Mouse (Mus musculus) liver, adult 2 months (tissue): ENCODE results near the gene Smchd1. TPM values are rescaled to one million over a fixed set of nuclear protein-coding genes. Genes with fewer than 3 reads are reported as not detected.
A peak's percentile ranks its signal among the peaks of the same experiment; 100 is the strongest.

ENCODE experiments used
- DNase-seq: peaks from one replicate; pipeline ENCODE4 v3.0.0-alpha.2; 2011; ENCODE audit warnings: low read depth, low spot score; ENCODE audit errors: extremely low read depth
- H3K27ac ChIP-seq: fragments of 200-500 bp; replicated peaks from 2 replicates; pipeline ENCODE4 v1.5.1; 2012; ENCODE audit warnings: low read depth, mild to moderate bottlenecking, control low read depth, inconsistent platforms, low read length; ENCODE audit not compliant: insufficient read depth
- H3K27me3 ChIP-seq: fragments of 200-500 bp; 2 replicates; pipeline ENCODE4 v1.6.1; 2012; ENCODE audit warnings: mild to moderate bottlenecking, moderate library complexity, low read length, inconsistent platforms; ENCODE audit not compliant: control insufficient read depth, insufficient read depth
- H3K36me3 ChIP-seq: fragments of 200-500 bp; 2 replicates; pipeline ENCODE4 v1.6.1; 2012; ENCODE audit warnings: low read length, inconsistent platforms; ENCODE audit not compliant: control insufficient read depth, insufficient read depth
- H3K4me1 ChIP-seq: fragments of 200-500 bp; 2 replicates; pipeline ENCODE4 v1.6.1; 2011; ENCODE audit warnings: low read length; ENCODE audit not compliant: control insufficient read depth, insufficient read depth
- H3K4me3 ChIP-seq: fragments of 200-500 bp; 2 replicates; pipeline ENCODE4 v1.5.1; 2011; ENCODE audit warnings: low read depth, mild to moderate bottlenecking, control low read depth, low read length, moderate library complexity; ENCODE audit not compliant: insufficient read depth
- H3K79me2 ChIP-seq: fragments of 200-500 bp; 2 replicates; pipeline ENCODE4 v1.6.1; 2012; ENCODE audit warnings: inconsistent platforms, mild to moderate bottlenecking, low read length, moderate library complexity; ENCODE audit not compliant: control insufficient read depth, insufficient read depth
- H3K9ac ChIP-seq: fragments of 200-500 bp; 2 replicates; pipeline ENCODE4 v1.6.1; 2012; ENCODE audit warnings: low read depth, mild to moderate bottlenecking, control low read depth, inconsistent platforms, low read length
- CTCF ChIP-seq: fragments of 200-500 bp; IDR thresholded peaks from 2 replicates; pipeline ENCODE4 v1.5.1; 2011; ENCODE audit warnings: low read depth, low read length, control low read depth
- POLR2A ChIP-seq: fragments of 200-500 bp; IDR thresholded peaks from 2 replicates; pipeline ENCODE4 v1.6.1; 2011; ENCODE audit warnings: low read length, control low read depth; ENCODE audit not compliant: insufficient read depth; ENCODE audit errors: extremely low read depth
- WGBS: fragments of 180-500 bp; shearing (Covaris S2); methylation state at CpG from one replicate; pipeline ENCODE4 v1.1.7; 2018; 5-methylcytosine and 5-hydroxymethylcytosine counted together
- polyA plus RNA-seq: library from polyadenylated mRNA; depleted of rRNA; stranded (reverse); fragments of >200 nt; gene quantifications from 2 replicates; pipeline ENCODE4 v1.2.3, GENCODE M21; 2012; rRNA removed
- total RNA-seq: library from RNA; depleted of rRNA; stranded (reverse); fragments of >200 nt; gene quantifications from 2 replicates; pipeline ENCODE4 v1.2.3, GENCODE M21; 2014; rRNA removed

Smchd1 gene
- total and polyA plus RNA-seq, 2 experiments: 2.5 to 17.1 TPM

DNA sequence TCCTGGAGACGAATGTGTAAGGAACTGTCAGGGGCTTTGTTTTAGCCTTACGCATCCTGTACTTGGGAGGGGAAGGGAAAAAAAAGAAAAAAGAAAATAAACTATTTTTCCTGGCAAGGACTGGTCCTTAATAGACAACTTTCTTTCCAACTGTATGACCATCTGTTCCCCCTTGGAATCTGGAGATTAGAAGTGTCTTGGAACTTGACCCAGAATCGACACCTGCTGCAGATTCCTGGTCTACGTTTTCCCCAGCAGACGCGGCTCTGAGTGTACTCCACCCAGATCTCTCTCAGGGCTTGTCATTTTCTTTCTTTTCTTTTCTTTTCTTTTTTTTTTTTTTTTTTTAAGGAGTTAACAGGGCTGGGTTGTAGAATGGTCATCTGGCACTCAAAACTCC is 171.7 kb downstream of the Smchd1 start:
- TF ChIP-seq CTCF (no peak), POLR2A (no peak)

GRCm38 (mm10) chr17:71301413-71301812 is 173.7 kb downstream of the Smchd1 start:
- no peaks in the 10 kb centered on the region for H3K27me3 ChIP-seq
- WGBS: 82% methylated on average over 5 of the region's 5 CpGs

More for the DNA sequence above, 171.7 kb downstream of the Smchd1 start:
- no peaks in the 10 kb centered on the region for H3K36me3 ChIP-seq
- H3K79me2 ChIP-seq: no peaks in the 10 kb centered on the region
- H3K27ac ChIP-seq: no peak overlapping the region
- H3K4me1 ChIP-seq: no peaks in the 10 kb centered on the region
- no peak for DNase-seq
- H3K27me3 ChIP-seq: no peaks in the 10 kb centered on the region
- no peak overlapping the region for H3K9ac ChIP-seq
- H3K4me3 ChIP-seq: no peak overlapping the region
- WGBS: 83% methylated on average over 6 of the region's 6 CpGs

GRCm38 (mm10) chr17:71300338-71300737 is 174.8 kb downstream of the Smchd1 start:
- no peak for TF ChIP-seq CTCF
- Histone ChIP-seq H3K4me1 (no peaks in the 10 kb centered on the region), H3K27me3 (no peaks in the 10 kb centered on the region), H3K79me2 (no peaks in the 10 kb centered on the region), H3K36me3 (no peaks in the 10 kb centered on the region), H3K4me3 (no peak overlapping the region), H3K27ac (no peak overlapping the region), H3K9ac (no peak overlapping the region)
- WGBS: 14% methylated on average over 2 of the region's 2 CpGs
- peak; percentile 64 for DNase-seq

More at GRCm38 (mm10) chr17:71301413-71301812, 173.7 kb downstream of the Smchd1 start:
- Histone ChIP-seq H3K9ac (no peak overlapping the region), H3K79me2 (no peaks in the 10 kb centered on the region), H3K4me3 (no peak overlapping the region), H3K4me1 (no peaks in the 10 kb centered on the region), H3K36me3 (no peaks in the 10 kb centered on the region), H3K27ac (no peak overlapping the region)
- no peak for TF ChIP-seq CTCF
- TF ChIP-seq POLR2A: no peak
- no peak for DNase-seq

DNA sequence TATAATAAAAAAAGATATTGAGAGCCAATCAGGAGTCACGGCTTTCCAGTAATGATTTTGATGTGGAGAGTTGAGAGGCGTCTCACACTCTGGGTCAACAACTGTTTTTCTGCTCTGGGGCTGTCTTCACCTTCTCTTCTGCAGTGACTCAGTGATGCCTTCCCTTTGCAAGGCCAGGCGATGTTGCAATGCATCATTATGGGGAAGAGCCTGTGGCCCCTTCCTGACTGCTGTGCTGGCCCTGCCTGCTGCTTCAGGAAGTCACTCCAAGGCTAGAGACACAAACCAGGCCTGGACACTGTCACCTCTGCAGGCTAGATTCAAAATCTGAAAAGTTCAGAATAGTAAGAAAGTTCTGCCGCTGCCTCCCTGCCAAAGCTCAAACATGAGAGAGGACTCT is 175.3 kb downstream of the Smchd1 start:
- TF ChIP-seq POLR2A: no peak
- no peaks in the 10 kb centered on the region for H3K4me1 ChIP-seq
- DNase-seq: peak; percentile 33

GRCm38 (mm10) chr17:71294570-71294969 is 180.6 kb downstream of the Smchd1 start:
- H3K27ac ChIP-seq: no peak overlapping the region
- WGBS: 72% methylated on average over 3 of the region's 3 CpGs

More for the DNA sequence above, 175.3 kb downstream of the Smchd1 start:
- H3K9ac ChIP-seq: no peak overlapping the region
- 72% methylated on average over 4 of the region's 4 CpGs for WGBS
- H3K36me3 ChIP-seq: no peaks in the 10 kb centered on the region
- H3K27me3 ChIP-seq: no peaks in the 10 kb centered on the region
- no peak overlapping the region for H3K27ac ChIP-seq
- H3K79me2 ChIP-seq: no peaks in the 10 kb centered on the region
- H3K4me3 ChIP-seq: no peak overlapping the region

More at GRCm38 (mm10) chr17:71294570-71294969, 180.6 kb downstream of the Smchd1 start:
- no peaks in the 10 kb centered on the region for H3K27me3 ChIP-seq
- no peak overlapping the region for H3K9ac ChIP-seq
- no peaks in the 10 kb centered on the region for H3K36me3 ChIP-seq
- H3K4me1 ChIP-seq: no peaks in the 10 kb centered on the region
- DNase-seq: no peak
- no peak overlapping the region for H3K4me3 ChIP-seq
- TF ChIP-seq POLR2A (no peak), CTCF (no peak)
- no peaks in the 10 kb centered on the region for H3K79me2 ChIP-seq

Other genes with a start within 250 kb of the Smchd1 start
- gene Emilin2, start 163.4 kb downstream of the Smchd1 start, total RNA-seq: 1.1 and 1.5 TPM in 2 replicates
- gene Emilin2, start 163.4 kb downstream of the Smchd1 start, polyA plus RNA-seq: 0.31 and 1.7 TPM in 2 replicates
- 0.92 and 1.1 TPM in 2 replicates for gene Gm4707, start 15.4 kb downstream of the Smchd1 start, total RNA-seq
- gene Gm4707, start 15.4 kb downstream of the Smchd1 start, polyA plus RNA-seq: 0.07 TPM in 1 of 2 replicates, not detected in the other
- gene Ndc80, start 51.5 kb upstream of the Smchd1 start, total RNA-seq: 0.34 and 0.46 TPM in 2 replicates
- not detected in 2 replicates for gene Ndc80, start 51.5 kb upstream of the Smchd1 start, polyA plus RNA-seq
- not detected in 2 replicates for gene Spdya, start 76.7 kb upstream of the Smchd1 start, total RNA-seq
- not detected in 2 replicates for gene Spdya, start 76.7 kb upstream of the Smchd1 start, polyA plus RNA-seq
- gene Wdr43, start 140.6 kb upstream of the Smchd1 start, total RNA-seq: 19.5 and 20.3 TPM in 2 replicates
- 3.2 and 4.8 TPM in 2 replicates for gene Wdr43, start 140.6 kb upstream of the Smchd1 start, polyA plus RNA-seq
- not detected in 2 replicates for gene Togaram2, start 197.9 kb upstream of the Smchd1 start, total RNA-seq
- gene Togaram2, start 197.9 kb upstream of the Smchd1 start, polyA plus RNA-seq: not detected in 2 replicates